Mouse (Mus musculus) cerebellum, postnatal 4 days (tissue): Measurements from ENCODE around the gene Sorl1.

Source experiments
- DNase-seq, 2 experiments: peaks; one replicate each; pipeline ENCODE4 v3.0.0; 2022; ENCODE audit warnings: low spot score in 2 of 2, mixed read lengths in 1 of 2

The Sorl1 gene

GRCm38 (mm10) chr9:41922416-41922815, 201.7 kb downstream of the Sorl1 start:
- no peak for DNase-seq

DNA sequence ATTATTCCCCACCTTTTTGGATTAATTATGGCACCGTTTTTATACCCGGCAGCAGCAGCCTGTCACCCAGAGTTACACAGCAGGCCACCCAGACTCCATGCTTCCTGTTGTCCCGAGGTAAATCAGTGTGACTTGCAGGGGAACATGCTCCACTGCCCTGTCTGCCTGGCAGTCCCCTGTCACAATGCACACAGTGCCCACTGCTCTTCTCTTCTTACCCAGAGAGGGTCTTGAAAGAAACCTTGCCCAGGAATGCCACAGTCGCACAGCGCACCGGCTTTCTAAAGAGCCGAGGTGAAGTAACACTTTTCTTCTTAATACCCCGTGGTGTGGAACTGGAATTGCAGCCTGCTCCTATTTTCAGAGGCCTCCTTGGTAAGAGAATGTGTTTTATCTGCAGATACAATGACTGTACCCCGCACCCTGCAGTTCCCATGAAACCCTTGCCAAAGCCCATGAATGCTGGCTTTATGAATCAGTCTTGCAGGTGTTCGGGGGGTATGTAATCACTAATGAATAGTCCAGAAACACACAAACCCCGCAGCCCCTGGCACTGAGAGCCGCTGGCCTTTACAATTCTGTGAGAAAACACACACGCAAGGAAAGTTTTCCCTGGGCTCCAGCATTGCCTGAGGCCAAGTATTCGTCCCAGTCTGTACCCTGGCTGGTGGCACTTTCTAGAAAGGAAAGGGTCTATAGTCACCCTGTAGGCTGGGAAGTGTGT, 205.3 kb downstream of the Sorl1 start:
- no peak for DNase-seq

DNA sequence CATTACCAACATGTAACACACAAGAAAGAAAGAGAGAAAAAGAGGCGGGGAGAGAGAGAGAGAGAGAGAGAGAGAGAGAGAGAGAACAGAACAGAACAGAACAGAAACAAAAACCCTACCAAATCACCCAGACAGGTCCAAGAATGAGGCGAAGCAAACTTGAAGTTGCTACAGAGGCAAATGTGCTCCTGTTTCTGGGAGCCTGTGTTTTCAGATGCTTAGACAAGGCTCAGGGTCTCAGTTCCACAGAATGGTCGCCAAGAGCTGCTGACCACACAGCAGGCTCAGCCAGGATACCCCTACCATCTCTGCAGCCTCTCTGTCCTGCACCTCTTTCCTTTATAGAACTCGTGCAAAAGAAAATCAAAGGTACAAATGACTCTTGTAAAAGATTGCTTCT, 205.9 kb downstream of the Sorl1 start:
- no peak for DNase-seq

DNA sequence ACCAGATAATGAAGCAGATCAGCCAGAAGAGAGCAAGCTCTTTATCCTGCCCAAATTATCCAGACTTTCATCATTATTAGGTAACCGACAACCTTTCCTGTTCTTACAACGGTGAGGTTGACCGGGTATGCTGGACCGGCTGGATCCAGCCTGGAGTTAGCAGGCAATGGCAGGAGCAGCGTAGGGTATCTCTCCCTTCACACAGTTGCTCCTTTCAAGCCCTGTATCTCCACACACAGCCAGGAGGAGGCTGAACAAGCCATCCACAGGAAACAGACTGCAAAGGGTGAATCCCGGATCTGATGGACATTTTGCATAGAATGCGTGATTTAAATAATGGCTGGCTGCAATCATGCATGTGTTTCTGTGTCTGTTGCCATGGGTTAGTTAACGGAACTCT, 208.5 kb downstream of the Sorl1 start:
- DNase-seq: no peak
